Mouse (Mus musculus): ENCODE measurements around the gene Tspyl1. TPM values are rescaled to one million over a fixed set of nuclear protein-coding genes. Genes with fewer than 3 reads are reported as not detected.
"Not testable (repeated sequence)": the region's sequence is repeated elsewhere in the genome, so short reads cannot be mapped to it uniquely, and the experiment has no call there.

Gene Tspyl1
- polyA plus RNA-seq, 1 experiment from 2014 or later, result 56.3 TPM

DNA sequence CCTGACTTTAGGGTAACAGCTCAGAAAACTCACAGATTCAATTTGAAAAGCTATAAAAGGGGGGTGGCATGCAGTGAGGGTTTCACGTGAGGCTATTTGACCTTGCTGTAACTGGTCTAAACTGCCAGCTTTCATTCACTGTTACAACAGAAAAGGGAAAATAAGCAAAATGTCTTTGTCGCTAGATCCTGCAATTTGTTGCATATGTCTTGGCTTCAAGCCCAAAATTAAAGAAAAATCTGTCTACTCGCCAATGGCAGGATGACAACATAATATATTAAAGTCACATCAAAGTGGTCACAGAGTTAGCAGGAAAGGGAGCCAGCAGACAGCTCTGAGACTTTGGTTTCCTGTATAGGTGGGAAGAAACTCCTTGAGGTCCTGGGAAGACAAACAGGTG lies 34.2 kb upstream of the Tspyl1 start:
- ATAC-seq (ENCODE audit: insufficient number of reproducible peaks, insufficient read depth, low FRiP score, low read depth), result no peak
- Histone ChIP-seq H3K36me3 (ENCODE audit: control insufficient read depth, insufficient read depth, low read length) (no peaks in the 10 kb centered on the region), H3K4me3 (ENCODE audit: low read depth, low read length) (no peak overlapping the region), H3K27me3 (ENCODE audit: control insufficient read depth, insufficient read depth, low read length) (no peaks in the 10 kb centered on the region), H3K9ac (replicated peaks; ENCODE audit: low read depth, low read length) (no peak overlapping the region), H3K27ac (ENCODE audit: low read length) (no peak overlapping the region), H3K4me2 (replicated peaks; ENCODE audit: low read depth, low read length) (no peak overlapping the region), H3K9me3 (ENCODE audit: control insufficient read depth, low read depth, low read length) (no peaks in the 10 kb centered on the region), H3K4me1 (ENCODE audit: control insufficient read depth, insufficient read depth, low read length) (peaks cover 3% of the 10 kb centered on the region; the same call in 1 of the 2 replicates)
- WGBS, result 29% methylated on average over 3 of the region's 3 CpGs

- Histone ChIP-seq H3K4me1 (ENCODE audit: control insufficient read depth, insufficient read depth, low read length) (peaks cover 3% of the 10 kb centered on the region; the same call in 1 of the 2 replicates), H3K36me3 (ENCODE audit: control insufficient read depth, insufficient read depth, low read length) (no peaks in the 10 kb centered on the region), H3K9me3 (ENCODE audit: control insufficient read depth, low read depth, low read length) (no peaks in the 10 kb centered on the region), H3K27ac (ENCODE audit: low read length) (no peak overlapping the region), H3K27me3 (ENCODE audit: control insufficient read depth, insufficient read depth, low read length) (no peaks in the 10 kb centered on the region), H3K9ac (replicated peaks; ENCODE audit: low read depth, low read length) (no peak overlapping the region), H3K4me2 (replicated peaks; ENCODE audit: low read depth, low read length) (no peak overlapping the region), H3K4me3 (ENCODE audit: low read depth, low read length) (no peak overlapping the region)
- ATAC-seq (ENCODE audit: insufficient number of reproducible peaks, insufficient read depth, low FRiP score, low read depth), result no peak
- 34% methylated on average over 2 of the region's 2 CpGs for WGBS
These were observed 32.4 kb upstream of the Tspyl1 start for GRCm38 (mm10) chr10:34249594-34249993.

GRCm38 (mm10) chr10:34252833-34253232 lies 29.2 kb upstream of the Tspyl1 start:
- not testable (repeated sequence) for H3K4me3 ChIP-seq (ENCODE audit: low read depth, low read length); H3K36me3 ChIP-seq (ENCODE audit: control insufficient read depth, insufficient read depth, low read length); ATAC-seq (ENCODE audit: insufficient number of reproducible peaks, insufficient read depth, low FRiP score, low read depth); H3K27ac ChIP-seq (ENCODE audit: low read length); H3K27me3 ChIP-seq (ENCODE audit: control insufficient read depth, insufficient read depth, low read length); H3K9me3 ChIP-seq (ENCODE audit: control insufficient read depth, low read depth, low read length); H3K4me1 ChIP-seq (ENCODE audit: control insufficient read depth, insufficient read depth, low read length); H3K9ac ChIP-seq (replicated peaks; ENCODE audit: low read depth, low read length); H3K4me2 ChIP-seq (replicated peaks; ENCODE audit: low read depth, low read length)
- WGBS, result 89% methylated on average over 9 of the region's 9 CpGs

DNA sequence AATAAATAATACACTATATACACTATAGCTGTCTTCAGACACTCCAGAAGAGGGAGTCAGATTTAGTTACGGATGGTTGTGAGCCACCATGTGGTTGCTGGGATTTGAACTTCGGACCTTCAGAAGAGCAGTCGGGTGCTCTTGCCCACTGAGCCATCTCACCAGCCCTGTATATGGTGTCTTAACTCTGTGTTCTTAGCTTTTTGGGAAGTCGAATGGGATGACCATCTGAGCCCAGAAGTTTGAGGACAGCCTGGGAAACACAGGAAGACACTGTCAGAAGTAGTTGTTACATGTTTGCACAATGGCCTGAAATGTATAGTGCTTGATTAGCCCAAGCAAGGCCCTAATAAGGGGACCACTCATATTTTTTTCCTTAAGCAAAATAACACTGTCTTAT lies 16.9 kb upstream of the Tspyl1 start:
- ATAC-seq (ENCODE audit: insufficient number of reproducible peaks, insufficient read depth, low FRiP score, low read depth), result no peak
- no peaks in the 10 kb centered on the region for H3K4me1 ChIP-seq (ENCODE audit: control insufficient read depth, insufficient read depth, low read length)
- whole genome bisulfite sequencing, result 89% methylated on average over 4 of the region's 4 CpGs

DNA sequence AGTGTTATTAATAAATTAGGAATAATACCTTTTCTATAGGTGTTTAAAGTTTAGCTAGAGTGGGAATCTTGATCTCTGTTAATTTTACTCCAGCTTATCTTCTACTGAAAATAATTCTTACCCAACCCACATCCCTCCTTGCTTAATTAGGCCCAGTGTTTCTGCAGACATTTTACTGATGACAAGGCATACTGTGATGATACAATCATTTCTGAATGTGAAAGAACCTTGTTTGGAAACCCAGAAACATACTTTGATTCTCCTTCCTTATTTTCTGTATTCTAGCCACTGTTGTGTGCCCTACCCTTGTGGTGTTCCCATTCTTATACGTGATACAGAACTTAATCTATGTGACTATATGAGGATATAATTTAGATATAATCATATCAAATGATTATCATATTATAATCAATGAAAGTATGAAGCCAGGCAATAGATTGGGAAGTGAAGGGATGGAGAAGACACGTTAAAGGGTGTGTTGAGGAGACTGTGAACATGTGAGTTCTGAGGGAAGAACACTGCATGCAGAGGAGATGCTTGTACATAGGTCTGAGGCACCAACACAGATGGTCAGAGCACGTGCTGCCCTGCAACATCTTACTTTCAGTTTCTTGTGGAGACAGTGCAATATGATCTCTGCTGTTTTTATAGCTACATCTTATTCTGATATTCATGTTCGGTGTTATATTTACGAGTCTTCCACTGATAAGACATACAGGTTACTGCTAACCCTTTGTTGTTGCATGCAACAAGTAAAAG lies 14.5 kb upstream of the Tspyl1 start:
- H3K27me3 ChIP-seq (ENCODE audit: control insufficient read depth, insufficient read depth, low read length), result no peaks in the 10 kb centered on the region
- H3K4me2 ChIP-seq (replicated peaks; ENCODE audit: low read depth, low read length), result no peak overlapping the region
- H3K27ac ChIP-seq (ENCODE audit: low read length), result no peak overlapping the region
- no peaks in the 10 kb centered on the region for H3K4me1 ChIP-seq (ENCODE audit: control insufficient read depth, insufficient read depth, low read length)
- no peak overlapping the region for H3K9ac ChIP-seq (replicated peaks; ENCODE audit: low read depth, low read length)
- no peak for ATAC-seq (ENCODE audit: insufficient number of reproducible peaks, insufficient read depth, low FRiP score, low read depth)
- no peaks in the 10 kb centered on the region for H3K9me3 ChIP-seq (ENCODE audit: control insufficient read depth, low read depth, low read length)
- WGBS, result 71% methylated on average over 5 of the region's 5 CpGs
- no peaks in the 10 kb centered on the region for H3K36me3 ChIP-seq (ENCODE audit: control insufficient read depth, insufficient read depth, low read length)
- H3K4me3 ChIP-seq (ENCODE audit: low read depth, low read length), result no peak overlapping the region

More for the DNA sequence above, 16.9 kb upstream of the Tspyl1 start:
- Histone ChIP-seq H3K9ac (replicated peaks; ENCODE audit: low read depth, low read length) (no peak overlapping the region), H3K4me3 (ENCODE audit: low read depth, low read length) (no peak overlapping the region), H3K36me3 (ENCODE audit: control insufficient read depth, insufficient read depth, low read length) (no peaks in the 10 kb centered on the region), H3K4me2 (replicated peaks; ENCODE audit: low read depth, low read length) (no peak overlapping the region), H3K9me3 (ENCODE audit: control insufficient read depth, low read depth, low read length) (no peaks in the 10 kb centered on the region), H3K27ac (ENCODE audit: low read length) (no peak overlapping the region), H3K27me3 (ENCODE audit: control insufficient read depth, insufficient read depth, low read length) (no peaks in the 10 kb centered on the region)

- Histone ChIP-seq H3K36me3 (ENCODE audit: control insufficient read depth, insufficient read depth, low read length) (no peaks in the 10 kb centered on the region), H3K9ac (replicated peaks; ENCODE audit: low read depth, low read length) (no peak overlapping the region), H3K4me1 (ENCODE audit: control insufficient read depth, insufficient read depth, low read length) (no peaks in the 10 kb centered on the region), H3K4me3 (ENCODE audit: low read depth, low read length) (no peak overlapping the region), H3K4me2 (replicated peaks; ENCODE audit: low read depth, low read length) (no peak overlapping the region), H3K27me3 (ENCODE audit: control insufficient read depth, insufficient read depth, low read length) (no peaks in the 10 kb centered on the region), H3K27ac (ENCODE audit: low read length) (no peak overlapping the region), H3K9me3 (ENCODE audit: control insufficient read depth, low read depth, low read length) (no peaks in the 10 kb centered on the region)
- ATAC-seq (ENCODE audit: insufficient number of reproducible peaks, insufficient read depth, low FRiP score, low read depth), result no peak
- 53% methylated on average over 7 of the region's 7 CpGs for WGBS
These were observed 10.3 kb upstream of the Tspyl1 start for GRCm38 (mm10) chr10:34271681-34272080.

- Histone ChIP-seq H3K4me2 (replicated peaks; ENCODE audit: low read depth, low read length) (peak overlapping the region; percentile 36), H3K27ac (ENCODE audit: low read length) (no peak overlapping the region), H3K9ac (replicated peaks; ENCODE audit: low read depth, low read length) (no peak overlapping the region), H3K4me1 (ENCODE audit: control insufficient read depth, insufficient read depth, low read length) (peaks cover 9% of the 10 kb centered on the region; the same call in 1 of the 2 replicates), H3K36me3 (ENCODE audit: control insufficient read depth, insufficient read depth, low read length) (no peaks in the 10 kb centered on the region), H3K4me3 (ENCODE audit: low read depth, low read length) (peak overlapping the region; percentile 3; the same call in 1 of the 2 replicates), H3K9me3 (ENCODE audit: control insufficient read depth, low read depth, low read length) (no peaks in the 10 kb centered on the region), H3K27me3 (ENCODE audit: control insufficient read depth, insufficient read depth, low read length) (no peaks in the 10 kb centered on the region)
- WGBS, result 29% methylated on average over 13 of the region's 13 CpGs
- no peak for ATAC-seq (ENCODE audit: insufficient number of reproducible peaks, insufficient read depth, low FRiP score, low read depth)
These were observed 1.3 kb upstream of the Tspyl1 start for GRCm38 (mm10) chr10:34280591-34281175.

DNA sequence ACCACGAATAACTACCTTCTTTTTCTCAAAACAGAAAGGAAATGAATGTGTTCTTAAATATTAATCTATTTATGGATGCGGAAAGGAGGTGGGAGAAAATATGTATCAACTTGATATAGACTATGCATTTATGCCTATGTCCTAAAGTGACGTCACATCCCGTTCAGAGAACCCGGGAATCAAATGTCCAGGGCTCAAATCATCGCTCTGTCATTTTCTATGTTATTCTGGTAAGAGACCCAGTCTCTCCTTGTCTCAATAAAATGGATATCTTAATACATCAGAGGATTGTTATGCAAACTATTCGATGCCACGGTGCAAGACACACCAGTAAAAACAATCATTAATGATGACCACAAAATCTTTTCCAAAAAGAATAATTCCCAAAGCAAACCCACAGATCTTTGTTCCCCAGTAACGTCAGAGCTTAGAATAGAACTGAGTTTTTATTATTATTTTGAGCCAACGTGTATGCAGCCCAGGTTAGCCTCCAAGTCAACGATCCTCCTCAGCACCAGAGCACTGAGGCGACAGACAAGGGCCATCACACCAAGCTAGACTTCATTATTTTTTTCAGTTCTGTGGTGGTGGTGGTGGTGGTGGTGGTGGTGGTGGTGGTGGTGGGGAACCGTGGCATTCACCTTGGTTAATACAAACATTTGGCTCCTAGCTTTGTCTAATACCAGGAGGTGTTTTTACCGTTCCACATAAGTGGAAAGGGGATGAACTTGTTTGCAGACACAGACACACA lies 604 bp upstream of the Tspyl1 start:
- Histone ChIP-seq H3K36me3 (ENCODE audit: control insufficient read depth, insufficient read depth, low read length) (no peaks in the 10 kb centered on the region), H3K9me3 (ENCODE audit: control insufficient read depth, low read depth, low read length) (no peaks in the 10 kb centered on the region), H3K27ac (ENCODE audit: low read length) (no peak overlapping the region), H3K9ac (replicated peaks; ENCODE audit: low read depth, low read length) (no peak overlapping the region; the same call in 1 of the 2 replicates), H3K4me2 (replicated peaks; ENCODE audit: low read depth, low read length) (peak overlapping the region; percentile 83), H3K27me3 (ENCODE audit: control insufficient read depth, insufficient read depth, low read length) (no peaks in the 10 kb centered on the region), H3K4me3 (ENCODE audit: low read depth, low read length) (peak overlapping the region; percentile 99), H3K4me1 (ENCODE audit: control insufficient read depth, insufficient read depth, low read length) (peaks cover 9% of the 10 kb centered on the region; the same call in 1 of the 2 replicates)
- ATAC-seq (ENCODE audit: insufficient number of reproducible peaks, insufficient read depth, low FRiP score, low read depth), result no peak
- WGBS, result 18% methylated on average over 14 of the region's 14 CpGs
